Mouse (Mus musculus): Measurements from ENCODE around the gene Klhl29.

Gene Klhl29

GRCm38 (mm10) chr12:5143903-5144781 is 231.3 kb downstream of the Klhl29 start:
- intact Hi-C loops (cut with DNase I) = loop anchor here (2.0 to 10.0 kb wide), 4 partner anchors 101 to 309 kb away; partner anchors contain the start of gene Klhl29

DNA sequence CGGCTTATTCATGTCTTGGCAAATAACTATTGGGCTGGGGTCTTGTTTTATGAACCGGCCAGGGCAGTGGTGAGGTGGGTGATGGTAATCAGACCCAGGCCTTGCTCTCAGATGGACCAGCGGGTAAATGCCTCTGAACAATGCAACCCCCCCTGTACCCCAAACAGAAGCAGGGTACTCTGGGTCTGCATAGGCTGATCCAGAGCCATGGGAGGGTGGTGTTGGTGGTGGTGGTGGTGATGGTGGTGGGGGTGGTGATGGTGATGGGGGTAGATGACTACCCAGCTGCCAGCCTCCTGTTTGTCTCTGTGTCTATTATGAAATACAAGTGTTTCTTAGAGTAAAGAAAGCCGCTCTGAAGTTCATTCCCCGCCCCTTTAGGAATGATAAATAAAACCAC is 232.3 kb downstream of the Klhl29 start:
- intact Hi-C loops (cut with DNase I) = loop anchor here (2.0 to 10.0 kb wide), 4 partner anchors 102 to 310 kb away; partner anchors contain the start of gene Klhl29

DNA sequence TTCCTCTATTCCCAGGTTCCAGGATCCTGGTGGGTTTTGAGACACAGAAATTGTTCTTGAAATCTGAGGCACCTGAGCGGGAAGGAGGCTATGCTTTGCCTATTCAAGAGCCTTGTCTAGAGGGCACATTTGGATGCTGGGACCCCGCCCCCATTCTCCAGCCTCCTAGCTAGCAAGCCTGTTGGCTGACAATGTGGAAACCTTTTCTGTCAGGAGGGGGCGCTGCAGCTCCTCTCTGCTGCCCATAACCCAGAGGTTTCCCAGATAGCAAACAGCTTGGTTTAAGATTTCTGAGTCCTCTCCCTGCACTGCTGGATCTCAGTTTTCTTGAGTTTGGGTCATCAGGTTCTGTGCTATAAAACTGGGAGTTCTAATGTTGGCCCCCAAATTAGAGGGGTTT is 232.7 kb downstream of the Klhl29 start:
- intact Hi-C loops (cut with DNase I) = loop anchor here (2.0 to 10.0 kb wide), 4 partner anchors 102 to 310 kb away; partner anchors contain the start of gene Klhl29

DNA sequence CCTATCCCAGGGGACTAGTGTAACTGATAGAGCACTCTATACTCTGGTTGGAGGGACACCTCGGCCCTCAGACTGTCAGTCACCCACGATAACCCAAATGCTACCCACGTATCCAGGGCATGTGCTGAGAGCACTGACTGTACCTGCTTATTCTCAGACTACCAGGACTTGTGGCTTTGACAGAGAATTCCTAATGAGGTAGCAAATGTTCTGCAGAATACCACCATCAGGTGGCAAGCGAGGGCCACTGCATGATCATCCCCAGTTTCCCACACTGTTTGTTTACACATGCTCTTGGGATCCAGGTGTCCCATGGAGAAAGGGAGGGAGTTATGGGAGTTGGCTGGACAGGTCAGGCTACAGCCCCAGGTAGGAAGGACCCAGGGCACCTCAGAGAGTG is 234.4 kb downstream of the Klhl29 start:
- intact Hi-C loops (cut with DNase I) = loop anchor here (5.0 to 10.0 kb wide), 3 partner anchors 104 to 234 kb away; partner anchors contain the start of gene Klhl29

- intact Hi-C loops (cut with DNase I) = loop anchor here (5.0 kb wide), 1 partner anchor 102 kb away; no protein-coding TSS in a partner anchor
Measured at GRCm38 (mm10) chr12:5139302-5139701, 236.2 kb downstream of the Klhl29 start.

DNA sequence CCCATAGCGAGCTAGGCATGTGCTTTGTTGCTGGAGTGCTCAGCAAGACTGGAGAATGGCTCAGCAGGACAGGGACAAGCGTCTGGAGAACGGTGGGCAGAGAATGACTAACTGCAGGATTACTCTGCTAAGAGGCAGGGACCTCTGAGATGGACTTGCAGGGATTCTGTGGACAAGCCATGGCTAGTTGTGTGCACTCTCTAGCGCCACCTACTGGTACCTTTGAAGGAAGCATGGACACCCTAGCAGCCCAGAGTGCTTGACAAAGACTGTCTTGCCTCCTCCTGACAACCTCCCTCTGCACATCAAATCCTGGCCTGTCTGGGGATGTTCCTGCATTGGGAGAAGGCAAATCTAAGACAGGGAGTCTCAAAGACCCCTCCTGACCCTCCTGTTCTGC is 239.2 kb downstream of the Klhl29 start:
- intact Hi-C loops (cut with DNase I) = loop anchor here (5.0 kb wide), 1 partner anchor 99 kb away; no protein-coding TSS in a partner anchor

DNA sequence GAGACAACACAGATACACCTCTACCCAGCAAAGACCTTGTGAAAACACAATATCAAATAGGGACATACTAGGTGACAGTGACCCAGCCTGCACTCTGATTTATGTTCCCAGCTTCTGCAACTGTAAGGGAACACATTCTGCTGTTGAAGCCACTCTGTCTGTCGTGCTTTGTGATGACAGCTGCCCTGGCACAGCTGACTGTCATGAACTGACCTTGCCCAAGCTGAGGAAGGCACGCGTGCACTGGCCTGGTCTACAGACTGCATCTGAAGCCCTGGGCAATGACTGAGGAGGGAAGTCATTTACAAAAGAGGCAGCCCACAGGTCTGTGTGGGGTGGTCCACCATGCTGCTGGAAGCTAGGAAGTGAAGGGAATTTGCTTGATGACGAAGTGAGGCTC is 246.3 kb downstream of the Klhl29 start:
- intact Hi-C loops (cut with DNase I) = no loop called here

GRCm38 (mm10) chr12:5125907-5126306 is 249.6 kb downstream of the Klhl29 start:
- intact Hi-C loops (cut with DNase I) = no loop called here

DNA sequence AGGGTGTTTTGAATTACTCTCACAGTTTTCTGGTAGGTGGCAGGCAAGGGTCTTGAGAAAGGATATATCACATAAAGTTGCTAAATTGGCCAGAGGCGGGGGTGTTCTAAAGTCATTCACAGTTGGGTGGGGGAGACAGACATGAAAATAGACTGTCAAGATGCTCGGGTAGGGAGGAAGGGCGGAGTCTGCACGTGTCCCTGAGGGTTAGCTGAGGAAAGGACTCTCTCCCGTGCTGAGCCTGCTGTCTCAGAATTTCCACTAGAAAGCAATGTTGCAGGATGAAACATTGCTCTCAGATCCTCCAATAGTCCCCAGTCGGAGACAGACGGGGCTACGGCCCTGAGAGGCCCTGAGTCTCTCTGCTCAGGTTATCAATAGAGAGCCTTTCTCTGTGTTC is 252.5 kb downstream of the Klhl29 start:
- intact Hi-C loops (cut with DNase I) = no loop called here

DNA sequence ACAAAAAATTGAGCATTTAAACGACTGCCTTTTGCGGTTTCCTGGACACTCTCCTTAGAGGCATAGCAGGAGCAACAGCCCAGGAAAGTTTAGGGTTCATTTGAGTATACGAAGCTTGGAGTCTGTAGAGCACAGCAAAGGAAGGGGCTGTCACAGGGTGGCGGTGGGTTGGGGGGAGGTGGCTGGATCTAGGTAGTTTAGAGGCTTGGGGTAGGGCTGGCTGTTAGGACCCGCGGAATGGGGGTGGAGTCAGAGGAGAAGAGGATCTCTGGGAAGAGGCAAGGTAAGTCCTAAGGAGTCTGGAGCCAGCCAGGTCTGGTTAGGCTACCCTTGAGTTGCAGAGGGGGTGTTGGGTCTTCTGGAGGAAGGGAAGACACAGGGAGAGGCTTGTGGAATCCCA is 255.2 kb downstream of the Klhl29 start:
- intact Hi-C loops (cut with DNase I) = no loop called here

DNA sequence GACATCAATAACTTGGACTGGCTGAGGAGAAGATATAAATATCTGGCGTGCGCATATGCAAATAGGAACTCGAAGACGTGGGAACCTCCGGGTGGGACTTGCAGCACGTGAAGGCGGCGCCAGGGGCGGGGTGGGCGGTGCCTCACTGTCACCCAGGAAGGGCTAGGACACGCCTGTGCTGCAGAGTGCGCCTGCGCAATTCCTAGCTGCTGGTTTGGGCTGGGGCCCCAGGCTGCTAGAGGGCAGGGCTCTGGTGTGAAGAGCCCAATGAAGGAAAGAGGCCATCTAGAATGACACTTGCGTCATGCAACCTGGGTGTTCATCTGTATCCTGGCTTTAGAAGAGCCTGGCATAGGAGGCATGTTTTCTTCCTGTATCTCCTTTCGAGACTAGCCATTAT is 255.8 kb downstream of the Klhl29 start:
- intact Hi-C loops (cut with DNase I) = no loop called here

DNA sequence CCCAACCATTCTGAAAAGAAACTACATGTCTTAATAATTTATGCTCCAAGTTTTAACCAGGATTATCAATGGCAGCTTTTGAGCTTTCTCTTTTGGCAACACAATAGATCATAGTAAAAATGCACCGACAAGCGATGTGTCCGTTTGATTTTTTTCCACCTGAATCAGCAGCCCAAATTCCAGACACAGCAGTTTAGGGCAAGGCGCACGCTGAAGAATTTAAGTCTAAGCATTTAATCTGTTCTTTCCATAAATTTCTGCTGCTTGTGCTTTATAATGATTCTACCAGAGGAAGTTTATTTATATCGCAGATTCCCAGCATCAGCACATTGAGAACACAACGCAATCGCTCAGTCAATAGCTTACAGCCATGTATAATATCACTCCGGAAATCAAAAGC is 256.2 kb downstream of the Klhl29 start:
- intact Hi-C loops (cut with DNase I) = no loop called here

GRCm38 (mm10) chr12:5116605-5117004 is 258.9 kb downstream of the Klhl29 start:
- intact Hi-C loops (cut with DNase I) = no loop called here

DNA sequence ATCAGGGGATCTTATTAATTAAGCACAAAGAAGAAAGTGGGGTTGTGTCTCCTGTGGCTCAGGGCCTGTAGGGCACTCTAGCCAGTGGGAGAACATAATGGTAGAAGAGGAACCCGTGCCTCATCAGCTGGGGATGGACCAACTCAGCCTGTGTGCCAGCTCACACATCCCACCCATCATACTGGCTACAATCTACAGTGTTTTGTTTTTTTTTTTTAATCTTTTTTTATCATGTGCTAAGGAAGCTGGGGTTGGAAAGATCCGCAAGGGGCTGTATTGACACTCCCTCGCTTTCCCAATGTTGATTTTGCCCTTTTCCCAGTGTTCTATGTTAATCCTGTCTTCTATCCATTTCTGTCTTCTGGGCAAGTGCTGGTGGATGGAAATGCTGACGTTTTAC is 260.9 kb downstream of the Klhl29 start:
- intact Hi-C loops (cut with DNase I) = no loop called here

GRCm38 (mm10) chr12:5111343-5111742 is 264.1 kb downstream of the Klhl29 start:
- intact Hi-C loops (cut with DNase I) = no loop called here

DNA sequence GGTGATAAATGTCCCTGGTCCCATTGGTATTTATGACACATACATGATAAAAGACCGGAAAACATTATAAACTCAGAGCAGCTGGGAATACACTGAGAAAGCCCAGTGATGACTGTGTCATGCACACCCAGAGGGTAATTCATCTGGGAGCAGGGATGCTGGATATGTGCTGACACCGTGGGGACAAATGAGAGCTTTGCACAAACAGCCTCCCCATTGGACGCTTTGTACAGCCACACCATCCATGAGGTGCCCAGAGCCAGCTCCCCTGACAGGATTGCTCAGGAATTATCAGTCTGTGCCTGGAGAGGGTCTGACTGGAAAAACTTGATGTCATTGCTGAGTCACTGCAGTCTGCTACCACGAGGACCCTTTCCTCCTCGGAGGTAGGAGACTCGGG is 266.9 kb downstream of the Klhl29 start:
- intact Hi-C loops (cut with DNase I) = no loop called here

DNA sequence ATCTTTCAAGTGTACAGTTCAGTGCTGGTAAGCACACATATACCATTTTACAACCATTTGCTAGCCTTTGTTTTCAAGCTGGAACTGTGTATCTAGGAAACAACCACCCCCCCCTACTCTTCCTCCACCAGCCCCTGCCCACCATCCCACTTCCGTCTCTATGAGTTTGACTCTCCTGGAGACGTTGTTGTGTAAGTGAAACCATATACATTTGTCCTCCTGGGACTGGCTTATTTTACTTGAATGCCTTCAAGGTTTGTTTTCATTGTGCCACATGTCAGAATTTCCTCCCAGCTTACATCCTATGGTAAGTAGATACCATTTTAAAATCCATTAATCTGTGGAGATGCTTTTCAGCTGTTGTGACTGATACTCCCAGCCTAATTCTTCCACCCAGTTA is 267.7 kb downstream of the Klhl29 start:
- intact Hi-C loops (cut with DNase I) = no loop called here

GRCm38 (mm10) chr12:5104422-5105052 is 270.9 kb downstream of the Klhl29 start:
- intact Hi-C loops (cut with DNase I) = no loop called here

GRCm38 (mm10) chr12:5101411-5102024 is 274.0 kb downstream of the Klhl29 start:
- intact Hi-C loops (cut with DNase I) = no loop called here

GRCm38 (mm10) chr12:5099572-5099971 is 275.9 kb downstream of the Klhl29 start:
- intact Hi-C loops (cut with DNase I) = no loop called here

GRCm38 (mm10) chr12:5088639-5089038 is 286.8 kb downstream of the Klhl29 start:
- intact Hi-C loops (cut with DNase I) = no loop called here

Measured in adrenal gland (tissue).